Mouse (Mus musculus): Measurements from ENCODE around the gene Evc2.

DNA sequence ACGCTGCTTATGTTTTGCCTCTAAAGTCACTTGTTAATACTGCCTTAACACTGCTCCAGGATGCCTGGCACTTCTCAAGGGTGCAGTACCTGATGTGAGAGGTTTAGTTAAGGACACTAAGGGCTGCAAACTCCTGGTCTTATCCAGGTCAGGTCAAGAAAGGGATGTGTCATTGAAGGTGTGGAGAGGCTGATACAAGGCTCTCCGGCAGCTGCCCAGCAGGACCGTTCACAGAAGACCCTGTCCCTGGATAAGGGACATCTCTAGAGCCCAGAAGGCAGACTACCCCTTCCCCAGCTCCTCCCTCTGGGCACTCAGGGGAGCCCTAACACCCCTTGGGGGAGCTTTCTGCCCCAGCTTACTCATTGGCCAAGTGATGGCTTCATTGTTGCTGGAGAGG, 603 bp upstream of the Evc2 start:
- TF ChIP-seq CTCF (IDR thresholded peaks at IDR 0.05; ENCODE audit: low read depth, low read length) (no peak), POLR2A (IDR thresholded peaks at IDR 0.05; ENCODE audit: borderline replicate concordance, low read depth, low read length) (no peak)
